Mouse (Mus musculus) CH12.LX (cell line): ENCODE data around the gene Rtl8a.
A peak's percentile ranks its signal among the peaks of the same experiment; 100 is the strongest.
"Not testable (repeated sequence)": the region's sequence is repeated elsewhere in the genome, so short reads cannot be mapped to it uniquely, and the experiment has no call there.

Experiments used
- CHD1 ChIP-seq: IDR thresholded peaks from 2 replicates; pipeline ENCODE4 v1.6.1; 2012; ENCODE audit warnings: low read depth, low read length, improper control_type of control experiment, inconsistent platforms
- CHD2 ChIP-seq: IDR thresholded peaks from 2 replicates; pipeline ENCODE4 v1.6.1; 2011; ENCODE audit warnings: low read length, improper control_type of control experiment
- CTCF ChIP-seq, 2 experiments: IDR thresholded peaks in 1 of 2; conservative IDR thresholded peaks in 1 of 2; 2 replicates each; pipeline ENCODE4 v1.5.1; 2011 to 2012; ENCODE audit warnings: low read depth in 2 of 2, low read length in 2 of 2, improper control_type of control experiment in 1 of 2, inconsistent platforms in 1 of 2, mild to moderate bottlenecking in 1 of 2, moderate library complexity in 1 of 2
- EP300 ChIP-seq: IDR thresholded peaks from 2 replicates; pipeline ENCODE4 v1.6.1; 2011; ENCODE audit warnings: low read length, improper control_type of control experiment
- JUN ChIP-seq: IDR thresholded peaks from 2 replicates; pipeline ENCODE4 v1.6.1; 2011; ENCODE audit warnings: low read depth, mild to moderate bottlenecking, low read length, improper control_type of control experiment, moderate library complexity; ENCODE audit not compliant: insufficient read depth
- KAT2A ChIP-seq: IDR thresholded peaks from 2 replicates; pipeline ENCODE4 v1.6.1; 2012; ENCODE audit warnings: low read length, improper control_type of control experiment, inconsistent platforms; ENCODE audit not compliant: insufficient replicate concordance
- POLR2A ChIP-seq: IDR thresholded peaks from 2 replicates; pipeline ENCODE4 v1.6.1; 2011; ENCODE audit warnings: low read depth, mild to moderate bottlenecking, improper control_type of control experiment, low read length
- RAD21 ChIP-seq: IDR thresholded peaks from 2 replicates; pipeline ENCODE4 v1.6.1; 2011; ENCODE audit warnings: low read depth, mild to moderate bottlenecking, low read length, improper control_type of control experiment, moderate library complexity
- ZKSCAN1 ChIP-seq: IDR thresholded peaks from 2 replicates; pipeline ENCODE4 v1.6.1; 2012; ENCODE audit warnings: low read depth, inconsistent platforms, low read length, improper control_type of control experiment, borderline replicate concordance

DNA sequence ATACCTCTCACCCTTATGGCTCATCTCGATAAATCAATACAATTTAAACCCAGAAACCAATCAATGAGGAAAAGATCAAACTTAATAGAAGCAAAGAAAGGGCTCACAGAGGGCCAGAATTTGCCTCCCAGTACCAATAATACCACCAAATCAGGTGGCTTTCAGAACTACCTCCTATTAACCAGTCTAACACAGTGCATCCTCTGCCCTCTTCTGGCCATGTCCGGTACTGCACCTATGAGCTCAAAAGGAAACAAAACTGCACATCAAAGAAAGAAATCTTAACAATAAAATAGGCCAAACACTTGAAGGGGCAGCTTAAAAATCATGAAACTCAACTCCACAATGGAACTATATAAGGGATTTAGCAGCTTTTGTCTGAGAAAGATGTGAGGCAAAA is 33.5 kb upstream of the Rtl8a start:
- not testable (repeated sequence) for TF ChIP-seq POLR2A, ZKSCAN1, EP300, RAD21, KAT2A, JUN, CHD1, CHD2
- peak in 1 of 2 experiments; percentile 33; a peak in 2 of 4 replicates for TF ChIP-seq CTCF (conservative IDR thresholded peaks at IDR 0.05 in 1 of 2, IDR thresholded peaks at IDR 0.05 in 1 of 2; ENCODE audit: low read depth in 2 of 2, low read length in 2 of 2)
